Mouse (Mus musculus) liver, postnatal 0 days (tissue): ENCODE data around the gene Mtcl1. TPM values are rescaled to one million over a fixed set of nuclear protein-coding genes. Genes with fewer than 3 reads are reported as not detected.

Experiments used
- ATAC-seq: fragments of 200-750 bp; cut with Nextera tagmentation; 2 replicates; pipeline ENCODE4 v1.8.0; 2017; ENCODE audit warnings: mild to moderate bottlenecking, moderate library complexity
- DNase-seq: peaks from one replicate; pipeline ENCODE4 v3.0.0-alpha.2; 2016
- H3K27ac ChIP-seq: fragments of 300-500 bp; sonication (generic); 2 replicates; pipeline ENCODE4 v1.5.1; 2014; ENCODE audit warnings: antibody characterized with exemption, moderate library complexity, mild to moderate bottlenecking, low read depth
- H3K27me3 ChIP-seq: fragments of 300-500 bp; sonication (generic); 2 replicates; pipeline ENCODE4 v1.6.1; 2014; ENCODE audit warnings: low read length, control low read depth, mixed read lengths; ENCODE audit not compliant: insufficient read depth
- H3K36me3 ChIP-seq: fragments of 300-500 bp; sonication (generic); replicated peaks from 2 replicates; pipeline ENCODE4 v1.6.1; 2014; ENCODE audit warnings: mild to moderate bottlenecking, control low read depth, low read length, moderate library complexity, mixed read lengths; ENCODE audit not compliant: insufficient read depth
- H3K4me1 ChIP-seq: fragments of 300-500 bp; sonication (generic); 2 replicates; pipeline ENCODE4 v1.6.1; 2014; ENCODE audit warnings: antibody characterized with exemption, mild to moderate bottlenecking, control low read depth; ENCODE audit not compliant: insufficient read depth
- H3K4me2 ChIP-seq: fragments of 300-500 bp; sonication (generic); 2 replicates; pipeline ENCODE4 v1.6.1; 2014; ENCODE audit warnings: low read depth, mild to moderate bottlenecking, low read length, moderate library complexity, mixed read lengths
- H3K4me3 ChIP-seq: fragments of 300-500 bp; sonication (generic); 2 replicates; pipeline ENCODE4 v1.5.1; 2014; ENCODE audit warnings: low read depth, low read length
- H3K9ac ChIP-seq: fragments of 300-500 bp; sonication (generic); replicated peaks from 2 replicates; pipeline ENCODE4 v1.6.1; 2014; ENCODE audit warnings: mild to moderate bottlenecking, moderate library complexity
- H3K9me3 ChIP-seq: fragments of 300-500 bp; sonication (generic); 2 replicates; pipeline ENCODE4 v1.6.1; 2016; ENCODE audit warnings: mild to moderate bottlenecking, control low read depth, low read length, mixed read lengths
- CTCF ChIP-seq: sonication (generic); IDR thresholded peaks from 2 replicates; pipeline ENCODE4 v1.5.1; 2016; ENCODE audit warnings: antibody characterized with exemption, low read depth
- EP300 ChIP-seq: IDR thresholded peaks from 2 replicates; pipeline ENCODE4 v1.6.1; 2016; ENCODE audit warnings: antibody characterized with exemption, low read depth, mild to moderate bottlenecking
- WGBS: fragments of 180-500 bp; shearing (Covaris S2); extraction: QIAGEN DNeasy Blood & Tissue Kit; methylation state at CpG from one replicate; pipeline ENCODE4 v1.1.7; 2014; ENCODE audit not compliant: insufficient replicate concordance; 5-methylcytosine and 5-hydroxymethylcytosine counted together
- polyA plus RNA-seq: library from polyadenylated mRNA; unstranded; fragments of >200 nt; fragmentation: Nextera tagmentation; extraction: Ambion mirVana; gene quantifications from 2 replicates; pipeline ENCODE4 v1.2.1, GENCODE M21; 2015

Mtcl1 gene
- polyA plus RNA-seq, 1 experiment from 2014 or later: 0.14 TPM

GRCm38 (mm10) chr17:66353907-66354306 lies 95.6 kb downstream of the Mtcl1 start:
- H3K27ac ChIP-seq: no peak overlapping the region
- H3K4me1 ChIP-seq: peaks cover 13% of the 10 kb centered on the region
- DNase-seq (no peak), ATAC-seq (peak; percentile 37; the same call in 1 of the 2 replicates)
- no peaks in the 10 kb centered on the region for H3K9me3 ChIP-seq
- H3K27me3 ChIP-seq: no peaks in the 10 kb centered on the region
- TF ChIP-seq CTCF (no peak), EP300 (no peak)
- H3K9ac ChIP-seq: no peak overlapping the region
- 72% methylated on average over 14 of the region's 14 CpGs for WGBS
- no peak overlapping the region for H3K4me3 ChIP-seq
- H3K36me3 ChIP-seq: no peaks in the 10 kb centered on the region
- H3K4me2 ChIP-seq: no peak overlapping the region

GRCm38 (mm10) chr17:66352847-66353643 lies 96.5 kb downstream of the Mtcl1 start:
- H3K9ac ChIP-seq: no peak overlapping the region
- no peaks in the 10 kb centered on the region for H3K9me3 ChIP-seq
- TF ChIP-seq CTCF (no peak), EP300 (0 out of 2 replicates have a peak, but pooled peaks have one; percentile 18)
- H3K4me3 ChIP-seq: no peak overlapping the region
- H3K4me2 ChIP-seq: peak overlapping the region; percentile 54
- H3K27ac ChIP-seq: no peak overlapping the region
- WGBS: 17% methylated on average over 20 of the region's 20 CpGs
- DNase-seq: no peak
- H3K27me3 ChIP-seq: no peaks in the 10 kb centered on the region
- ATAC-seq: peak; percentile 84
- H3K4me1 ChIP-seq: peaks cover 13% of the 10 kb centered on the region
- H3K36me3 ChIP-seq: no peaks in the 10 kb centered on the region

- Histone ChIP-seq H3K27me3 (no peaks in the 10 kb centered on the region), H3K9me3 (no peaks in the 10 kb centered on the region), H3K36me3 (no peaks in the 10 kb centered on the region), H3K4me3 (no peak overlapping the region), H3K27ac (no peak overlapping the region), H3K4me2 (no peak overlapping the region), H3K9ac (no peak overlapping the region), H3K4me1 (peaks cover 13% of the 10 kb centered on the region)
- DNase-seq: no peak
- ATAC-seq: peak; percentile 76
- TF ChIP-seq EP300 (no peak), CTCF (no peak)
- 57% methylated on average over 6 of the region's 6 CpGs for WGBS
These were observed 97.3 kb downstream of the Mtcl1 start for GRCm38 (mm10) chr17:66352219-66352618.

- TF ChIP-seq CTCF (no peak), EP300 (no peak)
These were observed 98.9 kb downstream of the Mtcl1 start for GRCm38 (mm10) chr17:66350689-66351088.

GRCm38 (mm10) chr17:66350127-66350526 lies 99.4 kb downstream of the Mtcl1 start:
- TF ChIP-seq CTCF (no peak), EP300 (no peak)
- Histone ChIP-seq H3K27ac (no peak overlapping the region), H3K4me2 (no peak overlapping the region), H3K36me3 (no peaks in the 10 kb centered on the region), H3K9me3 (no peaks in the 10 kb centered on the region), H3K4me3 (no peak overlapping the region), H3K4me1 (peaks cover 13% of the 10 kb centered on the region), H3K27me3 (no peaks in the 10 kb centered on the region), H3K9ac (no peak overlapping the region)
- ATAC-seq (no peak), DNase-seq (no peak)
- 83% methylated on average over 15 of the region's 15 CpGs for WGBS

More at GRCm38 (mm10) chr17:66350689-66351088, 98.9 kb downstream of the Mtcl1 start:
- H3K4me3 ChIP-seq: no peak overlapping the region
- no peaks in the 10 kb centered on the region for H3K9me3 ChIP-seq
- no peaks in the 10 kb centered on the region for H3K27me3 ChIP-seq
- DNase-seq: no peak
- WGBS: 89% methylated on average over 11 of the region's 11 CpGs
- no peaks in the 10 kb centered on the region for H3K36me3 ChIP-seq
- no peak overlapping the region for H3K9ac ChIP-seq
- ATAC-seq: no peak
- no peak overlapping the region for H3K27ac ChIP-seq
- no peak overlapping the region for H3K4me2 ChIP-seq
- peaks cover 13% of the 10 kb centered on the region for H3K4me1 ChIP-seq

GRCm38 (mm10) chr17:66346378-66346777 lies 103.2 kb downstream of the Mtcl1 start:
- H3K9ac ChIP-seq: no peak overlapping the region
- no peak overlapping the region for H3K4me2 ChIP-seq
- no peaks in the 10 kb centered on the region for H3K9me3 ChIP-seq
- no peaks in the 10 kb centered on the region for H3K36me3 ChIP-seq
- H3K4me1 ChIP-seq: no peaks in the 10 kb centered on the region
- H3K4me3 ChIP-seq: no peak overlapping the region
- 79% methylated on average over 11 of the region's 11 CpGs for WGBS
- H3K27me3 ChIP-seq: no peaks in the 10 kb centered on the region
- H3K27ac ChIP-seq: no peak overlapping the region
- DNase-seq (no peak), ATAC-seq (no peak)
- TF ChIP-seq CTCF (no peak), EP300 (no peak)
